Mouse (Mus musculus) urinary bladder, adult 2 months (tissue): ENCODE data around the gene Oca2. TPM values are rescaled to one million over a fixed set of nuclear protein-coding genes. Genes with fewer than 3 reads are reported as not detected.

Source experiments
- DNase-seq: peaks from one replicate; pipeline ENCODE4 v3.0.0; 2022; ENCODE audit warnings: low spot score
- polyA plus RNA-seq: library from polyadenylated mRNA; depleted of rRNA; stranded (reverse); fragments of >200 nt; gene quantifications from 2 replicates; pipeline ENCODE4 v1.2.3, GENCODE M21; 2012; rRNA removed

Oca2 gene
- polyA plus RNA-seq, 1 experiment = not detected

DNA sequence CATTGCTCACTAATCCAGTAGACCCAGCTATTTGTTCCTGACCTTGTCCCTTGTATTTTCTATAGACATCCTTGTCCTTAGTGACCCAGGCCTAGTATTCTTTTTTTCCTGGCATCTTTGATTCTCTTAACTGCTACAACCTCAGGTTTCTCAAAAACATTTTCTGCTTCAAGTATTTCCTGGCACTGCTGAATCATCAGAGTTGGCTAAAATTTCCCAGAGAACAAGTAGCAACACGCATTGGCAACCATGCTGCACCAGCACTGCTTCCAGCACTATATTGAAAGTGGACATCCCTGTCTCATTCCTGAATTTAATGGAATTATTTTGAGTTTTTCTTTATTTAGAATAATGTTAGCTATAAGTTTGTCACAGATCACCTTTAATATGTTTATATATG lies 143.1 kb downstream of the Oca2 start:
- DNase-seq = no peak

DNA sequence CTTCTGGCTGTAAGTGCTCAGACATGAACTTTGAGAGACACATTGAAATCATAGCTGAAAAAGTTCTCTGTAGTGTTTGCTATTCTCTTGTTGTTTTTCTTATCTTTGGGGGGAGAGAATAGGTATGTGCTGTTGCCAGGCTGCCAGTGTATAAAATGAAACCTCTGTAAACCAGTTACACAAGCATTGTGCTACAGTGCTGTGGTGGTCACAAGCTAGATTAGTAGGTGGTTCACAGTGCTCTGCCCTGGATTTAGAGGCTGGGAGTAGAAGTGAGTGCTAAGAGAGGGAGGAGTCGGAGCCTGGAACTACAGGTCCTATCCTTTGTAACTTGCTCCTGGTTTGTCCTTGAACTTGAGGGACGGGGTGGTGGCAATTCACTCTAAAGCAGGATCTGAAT lies 148.7 kb downstream of the Oca2 start:
- DNase-seq = no peak

- no peak for DNase-seq
These were observed 178.7 kb downstream of the Oca2 start for GRCm38 (mm10) chr7:56418182-56418836.

- no peak for DNase-seq
These were observed 179.8 kb downstream of the Oca2 start for GRCm38 (mm10) chr7:56419253-56419844.

- no peak for DNase-seq
These were observed 182.4 kb downstream of the Oca2 start for GRCm38 (mm10) chr7:56421946-56422345.

GRCm38 (mm10) chr7:56423548-56423947 lies 184.0 kb downstream of the Oca2 start:
- no peak for DNase-seq

GRCm38 (mm10) chr7:56460814-56461520 lies 221.4 kb downstream of the Oca2 start:
- no peak for DNase-seq

DNA sequence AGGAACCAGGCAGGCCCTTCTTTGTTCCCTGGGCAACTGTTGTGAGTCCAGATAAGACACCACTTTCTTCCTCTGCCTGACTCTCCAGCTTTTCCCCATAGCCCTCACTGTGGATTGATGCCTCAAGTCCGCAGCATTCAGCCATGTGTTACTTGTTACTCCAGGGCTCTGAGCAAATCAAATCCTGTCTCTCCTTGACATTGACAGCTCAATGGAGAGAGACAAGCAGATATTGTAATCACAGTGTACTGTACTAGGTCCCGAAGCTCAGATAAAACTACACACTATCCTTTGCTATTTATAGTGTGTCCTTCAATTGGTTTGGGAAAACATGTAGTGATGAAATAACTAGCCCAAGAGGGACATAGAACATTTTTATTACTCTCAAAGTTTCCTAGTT lies 258.7 kb downstream of the Oca2 start:
- no peak for DNase-seq

GRCm38 (mm10) chr7:56499319-56499718 lies 259.8 kb downstream of the Oca2 start:
- no peak for DNase-seq

- DNase-seq = no peak
These were observed 260.2 kb downstream of the Oca2 start for GRCm38 (mm10) chr7:56499767-56500166.

DNA sequence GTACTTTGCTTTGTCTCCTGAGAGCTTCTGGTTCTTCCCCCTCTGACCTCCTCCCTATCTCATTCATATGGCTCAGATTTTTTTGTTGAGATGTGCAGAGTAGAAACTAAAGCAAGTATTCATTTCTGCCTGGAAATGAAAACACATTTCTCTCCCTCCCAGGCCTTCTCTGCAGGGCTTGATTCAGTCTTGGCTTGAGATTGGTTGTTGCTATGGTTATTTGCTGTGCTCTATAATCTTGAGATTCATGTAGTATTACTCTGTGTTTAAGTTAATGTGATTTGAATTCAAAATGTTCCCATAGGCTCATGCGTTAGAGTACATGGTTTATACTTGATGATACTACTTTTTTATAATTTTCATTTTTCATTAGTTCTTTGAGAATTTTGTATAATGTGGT lies 260.9 kb downstream of the Oca2 start:
- no peak for DNase-seq

- no peak for DNase-seq
These were observed 279.0 kb downstream of the Oca2 start for GRCm38 (mm10) chr7:56518581-56518980.

GRCm38 (mm10) chr7:56519741-56520140 lies 280.2 kb downstream of the Oca2 start:
- no peak for DNase-seq

DNA sequence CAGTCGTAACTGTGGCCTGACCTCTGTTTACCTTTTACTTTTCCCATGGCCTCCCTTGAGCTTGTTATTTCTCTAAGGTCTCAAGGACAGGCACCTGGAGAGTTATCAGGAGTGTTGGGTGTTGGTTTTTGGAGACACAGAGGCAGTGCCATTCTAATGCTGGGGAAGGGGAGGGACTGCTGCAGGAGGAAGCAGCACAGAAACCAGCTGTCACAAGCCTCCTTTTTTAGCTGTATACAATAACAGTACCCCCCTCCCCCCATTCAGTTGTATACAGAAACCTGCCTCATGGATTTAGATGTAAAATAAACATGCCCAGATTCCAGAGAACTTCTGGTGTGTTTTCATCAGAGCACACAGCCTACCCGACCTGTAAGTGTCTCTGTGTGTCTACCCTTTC lies 295.3 kb downstream of the Oca2 start:
- no peak for DNase-seq

DNA sequence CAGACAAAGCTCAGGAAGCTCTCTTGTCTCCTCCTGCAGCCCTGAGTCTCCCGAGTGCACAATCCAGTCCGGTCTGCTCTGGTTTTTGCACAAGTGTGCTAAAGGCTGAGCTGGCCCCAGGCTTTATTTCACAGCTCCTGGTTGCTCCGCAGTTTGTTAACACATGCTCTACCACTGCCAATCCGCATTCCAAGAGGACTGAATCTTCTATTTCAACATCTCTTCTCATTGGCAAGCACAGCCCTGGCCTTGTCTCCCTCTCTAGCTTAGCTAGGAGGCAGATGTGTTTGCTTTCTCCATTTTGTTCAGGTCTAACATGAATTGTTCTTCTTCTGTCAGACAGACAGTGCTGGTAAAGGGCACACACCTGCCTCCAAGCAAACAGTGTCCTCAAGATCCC lies 309.7 kb downstream of the Oca2 start:
- DNase-seq = no peak

GRCm38 (mm10) chr7:56551804-56552203 lies 312.2 kb downstream of the Oca2 start:
- DNase-seq = no peak

Other genes starting within 250 kb of the Oca2 start
- gene Nipa1, start 219.8 kb upstream of the Oca2 start, polyA plus RNA-seq = 13.5 and 13.8 TPM in 2 replicates
- gene Herc2, start 189.6 kb upstream of the Oca2 start, polyA plus RNA-seq = 26.0 and 31.4 TPM in 2 replicates